Mouse (Mus musculus): ENCODE measurements at regions not wholly inside any gene's neighbourhood (a gene's known extent, or its start where the extent isn't known, plus 50 kb on each side); places are given as distances from the start of the nearest gene placed in this dataset.

DNA sequence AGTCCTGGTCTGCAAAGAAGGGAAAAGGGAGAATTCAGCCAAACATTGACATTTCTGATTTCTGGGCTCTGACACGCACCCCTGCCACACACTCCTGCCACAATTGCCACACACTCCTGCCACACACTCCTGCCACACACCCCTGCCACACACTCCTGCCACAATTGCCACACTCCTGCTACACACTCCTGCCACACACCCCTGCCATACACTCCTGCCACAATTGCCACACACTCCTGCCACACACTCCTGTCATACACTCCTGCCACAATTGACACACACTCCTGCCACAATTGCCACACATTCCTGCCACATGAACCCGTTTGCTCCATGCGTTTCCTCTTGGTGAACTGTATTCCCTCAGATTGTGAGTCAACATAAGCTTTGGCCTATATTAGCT, 130.0 kb upstream of the Gm9833 start:
- no peak for DNase-seq (ENCODE audit: low read depth)

DNA sequence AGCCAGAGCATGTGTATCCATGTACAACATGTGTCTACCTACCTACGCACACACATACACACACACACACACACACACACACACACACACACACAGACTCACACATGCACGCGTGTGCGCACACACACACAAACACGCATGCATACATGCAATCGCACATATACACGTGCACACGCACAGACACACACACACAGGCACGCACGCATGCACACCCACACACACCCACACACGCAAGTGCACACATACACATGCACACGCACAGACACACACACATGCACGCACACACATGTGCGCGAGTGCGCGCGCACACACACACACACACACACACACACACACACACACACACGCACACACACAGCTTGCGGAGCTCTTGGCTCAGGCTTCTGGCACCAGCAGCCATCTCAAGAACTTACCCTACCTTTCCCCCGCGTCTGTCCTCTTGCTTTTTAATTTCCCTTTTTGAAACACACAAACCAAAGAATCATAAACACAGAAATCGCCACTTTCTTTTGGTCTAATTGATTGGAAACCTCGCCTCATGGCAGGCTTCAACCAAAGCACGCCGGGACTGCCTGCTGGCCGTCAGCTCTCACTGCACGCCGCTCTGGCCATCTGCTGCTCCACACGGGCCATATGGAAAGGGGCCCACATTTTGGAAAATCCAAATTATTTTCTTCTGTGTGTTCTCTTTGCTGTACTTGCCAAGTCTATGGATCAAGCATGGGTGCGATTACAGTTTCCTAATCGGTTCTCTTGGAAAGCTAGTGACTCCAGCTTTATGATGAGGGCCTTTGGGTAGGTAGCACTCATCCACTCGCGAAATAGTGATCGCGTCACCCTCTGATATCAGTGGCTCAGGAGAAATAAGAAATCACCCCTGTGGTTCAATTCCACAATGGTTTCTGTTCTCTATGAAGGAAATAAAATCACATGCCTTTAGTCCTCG, 127.9 kb upstream of the Gm9833 start:
- no peak for DNase-seq (ENCODE audit: low read depth)

DNA sequence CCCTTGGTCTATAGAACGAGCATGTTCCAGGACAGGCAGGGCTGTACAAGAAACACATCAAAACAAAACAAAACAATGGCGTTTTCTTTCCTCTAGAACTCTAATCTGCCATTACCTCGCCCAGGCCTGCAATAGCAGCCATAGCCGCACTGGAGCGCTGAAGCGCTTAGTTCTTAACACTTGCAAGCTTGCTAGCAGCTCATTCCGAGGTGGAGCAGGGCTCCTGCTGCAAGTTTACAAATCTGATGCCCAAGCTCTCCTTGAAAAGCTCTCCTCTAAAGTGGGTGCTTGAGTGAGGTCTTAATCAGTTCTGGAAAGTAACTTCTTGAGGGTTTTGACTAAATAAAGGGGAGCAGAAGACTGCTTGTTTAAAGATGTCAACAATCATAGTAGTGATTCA, 127.2 kb upstream of the Gm9833 start:
- no peak for DNase-seq (ENCODE audit: low read depth)

Data from c-Kit-positive CD71-negative TER-119-negative erythroid progenitor cells, embryonic 14.5 days (primary cell).